Mouse (Mus musculus) frontal cortex, postnatal 10 days (tissue): ENCODE measurements around the gene Timm50.
A peak's percentile ranks its signal among the peaks of the same experiment; 100 is the strongest.

Source experiments
- DNase-seq, 2 experiments: peaks; one replicate each; pipeline ENCODE4 v3.0.0; 2022; ENCODE audit warnings: low spot score in 2 of 2, mixed read lengths in 1 of 2

Timm50 gene

GRCm38 (mm10) chr7:28325293-28325692 lies 13.4 kb upstream of the Timm50 start:
- DNase-seq: no peak

- no peak for DNase-seq
These were observed 10.3 kb upstream of the Timm50 start for GRCm38 (mm10) chr7:28321974-28322720.

GRCm38 (mm10) chr7:28318714-28319113 lies 6.8 kb upstream of the Timm50 start:
- no peak for DNase-seq

GRCm38 (mm10) chr7:28318036-28318435 lies 6.2 kb upstream of the Timm50 start:
- no peak for DNase-seq

GRCm38 (mm10) chr7:28311151-28311925 lies 534 bp downstream of the Timm50 start:
- DNase-seq: no peak

GRCm38 (mm10) chr7:28309737-28310136 lies 2.1 kb downstream of the Timm50 start:
- DNase-seq: no peak

GRCm38 (mm10) chr7:28306216-28306615 lies 5.7 kb downstream of the Timm50 start:
- DNase-seq: no peak

GRCm38 (mm10) chr7:28305641-28306040 lies 6.2 kb downstream of the Timm50 start:
- DNase-seq: no peak

- DNase-seq: peak; percentile 50 to 55
These were observed 10.0 kb downstream of the Timm50 start, which contains the start of gene Dll3 for GRCm38 (mm10) chr7:28301616-28302433. TSS of gene Dll3 (minus strand) at chr7:28302238.

- no peak for DNase-seq
These were observed 12.8 kb downstream of the Timm50 start for GRCm38 (mm10) chr7:28298837-28299625.

- DNase-seq: peak; percentile 60 to 77
These were observed 17.4 kb downstream of the Timm50 start for GRCm38 (mm10) chr7:28294481-28294880.

GRCm38 (mm10) chr7:28290638-28291590 lies 21.0 kb downstream of the Timm50 start, which contains the start of gene Selenov:
TSS of gene Selenov (minus strand) at chr7:28291186.
- peak in 1 of 2 experiments; percentile 44 for DNase-seq

GRCm38 (mm10) chr7:28290165-28290564 lies 21.7 kb downstream of the Timm50 start:
- no peak for DNase-seq

GRCm38 (mm10) chr7:28280630-28281029 lies 31.2 kb downstream of the Timm50 start:
- DNase-seq: no peak

- no peak for DNase-seq
These were observed 33.6 kb downstream of the Timm50 start for GRCm38 (mm10) chr7:28278279-28278652.

- DNase-seq: peak; percentile 88 to 96
These were observed 34.1 kb downstream of the Timm50 start, which contains the start of gene Eid2b for GRCm38 (mm10) chr7:28277615-28278278. TSS of gene Eid2b (plus strand) at chr7:28277739.

- no peak for DNase-seq
These were observed 34.6 kb downstream of the Timm50 start for GRCm38 (mm10) chr7:28277237-28277614.

- no peak for DNase-seq
These were observed 40.1 kb downstream of the Timm50 start for GRCm38 (mm10) chr7:28271761-28272160.

- DNase-seq: no peak
These were observed 42.5 kb downstream of the Timm50 start for GRCm38 (mm10) chr7:28269355-28269754.
